Mouse (Mus musculus) heart, adult 9 months (tissue): ENCODE results near the gene Tmem184b.

Experiments
- DNase-seq, 2 experiments: peaks; one replicate each; pipeline ENCODE4 v3.0.0; 2022; ENCODE audit warnings: low spot score in 2 of 2

Gene Tmem184b

DNA sequence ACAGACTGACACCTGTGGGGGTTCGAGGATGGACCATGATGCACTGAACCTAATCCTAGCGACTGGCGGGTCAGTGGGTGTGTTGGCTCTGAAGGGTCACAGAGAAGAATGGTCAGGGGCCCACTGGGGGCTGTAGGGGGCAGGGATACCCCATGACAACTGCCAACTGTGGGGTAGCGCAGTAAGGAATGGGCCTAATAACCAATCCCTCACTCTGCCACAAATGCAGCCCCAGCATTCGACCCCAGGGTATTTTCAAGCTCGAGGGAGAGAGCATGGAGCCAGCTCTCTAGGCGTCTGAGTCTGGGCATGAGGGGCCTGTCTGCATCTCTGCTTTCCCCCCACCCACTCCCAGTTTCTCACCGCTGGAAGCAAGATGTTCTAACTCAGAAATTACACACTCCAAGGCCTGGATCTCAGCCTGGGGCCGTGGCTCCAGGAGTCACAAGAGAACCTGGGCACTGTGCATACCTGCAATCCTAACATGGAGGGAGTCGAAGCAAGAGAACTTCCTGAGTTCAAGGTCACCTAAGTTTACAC is 27.2 kb upstream of the Tmem184b start:
- no peak for DNase-seq

DNA sequence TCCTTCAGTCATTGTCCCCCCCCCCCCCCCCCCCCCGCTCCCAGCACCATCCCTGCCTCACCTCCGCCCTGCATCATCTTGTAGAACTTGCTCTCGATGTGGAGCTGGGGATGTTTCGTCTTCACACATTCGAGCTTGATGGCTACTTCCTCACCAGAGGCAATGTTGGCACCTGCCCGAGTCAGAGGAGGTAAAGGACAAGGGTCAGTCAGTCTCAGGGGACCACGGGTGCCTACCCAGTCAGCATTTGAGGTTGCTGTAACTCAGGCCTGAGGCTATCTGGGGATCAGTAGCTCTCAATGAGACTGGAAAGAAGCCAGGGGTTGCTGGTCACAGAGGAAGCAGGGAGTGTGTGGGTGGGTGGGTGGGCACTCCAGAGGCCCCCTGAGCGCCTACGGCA is 26.6 kb upstream of the Tmem184b start:
- DNase-seq: no peak

DNA sequence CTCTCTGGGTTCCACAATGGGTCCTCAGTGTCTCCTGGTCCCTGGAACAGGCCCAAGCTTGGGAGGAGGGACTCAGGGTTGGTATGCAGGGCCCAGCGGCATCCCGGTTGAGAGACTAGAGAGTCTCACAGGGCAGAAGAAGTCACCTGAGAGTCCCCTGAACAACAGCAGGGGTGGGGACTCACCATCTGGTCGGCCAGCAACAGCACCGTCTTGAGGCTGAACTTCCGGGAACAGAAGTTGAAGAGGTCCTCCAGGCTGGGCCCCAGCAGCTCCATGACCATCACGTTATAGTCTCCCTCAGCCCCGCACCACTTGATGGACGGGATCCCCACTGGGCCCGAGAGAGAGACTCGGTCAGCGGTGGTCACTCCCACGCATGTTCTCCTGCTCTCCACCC is 26.2 kb upstream of the Tmem184b start:
- no peak for DNase-seq

DNA sequence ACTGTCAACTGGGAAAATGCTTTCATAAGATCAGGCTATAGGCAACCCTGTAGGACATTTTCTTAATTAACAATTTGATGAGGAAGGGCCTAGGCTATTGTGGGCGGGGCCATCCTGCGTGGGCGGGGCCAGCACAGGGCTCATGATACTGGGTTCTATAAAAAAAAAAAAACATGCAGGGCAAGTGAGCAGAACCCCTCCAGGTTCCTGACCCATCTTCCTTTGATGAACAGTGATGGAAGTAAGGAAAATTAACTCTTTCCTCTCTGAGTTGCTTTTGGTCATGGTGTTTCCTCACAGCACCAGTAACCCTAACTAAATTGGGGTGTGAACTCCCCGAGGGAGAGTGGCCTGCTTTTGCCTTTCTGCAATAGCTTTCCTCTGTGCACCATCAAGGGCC is 25.2 kb upstream of the Tmem184b start:
- no peak for DNase-seq

DNA sequence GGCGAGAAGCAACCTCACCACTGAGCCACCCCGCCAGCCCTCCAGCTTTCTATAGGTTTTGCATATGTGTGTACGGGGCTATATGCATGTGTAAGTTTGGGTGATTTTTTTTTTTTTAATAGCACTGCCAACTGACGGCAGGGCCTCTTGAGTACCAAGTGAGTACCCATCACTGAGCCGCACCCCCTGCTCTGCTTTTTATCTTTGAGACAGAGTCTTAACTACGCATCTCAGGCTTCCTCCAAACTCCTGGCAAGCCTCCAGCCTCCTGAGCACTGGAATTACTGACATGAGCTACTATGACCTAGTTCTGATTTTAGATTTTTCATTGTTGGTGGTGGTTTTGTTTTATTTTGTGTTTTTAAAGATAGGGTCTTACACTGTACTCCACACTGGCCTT is 24.1 kb upstream of the Tmem184b start:
- DNase-seq: no peak

DNA sequence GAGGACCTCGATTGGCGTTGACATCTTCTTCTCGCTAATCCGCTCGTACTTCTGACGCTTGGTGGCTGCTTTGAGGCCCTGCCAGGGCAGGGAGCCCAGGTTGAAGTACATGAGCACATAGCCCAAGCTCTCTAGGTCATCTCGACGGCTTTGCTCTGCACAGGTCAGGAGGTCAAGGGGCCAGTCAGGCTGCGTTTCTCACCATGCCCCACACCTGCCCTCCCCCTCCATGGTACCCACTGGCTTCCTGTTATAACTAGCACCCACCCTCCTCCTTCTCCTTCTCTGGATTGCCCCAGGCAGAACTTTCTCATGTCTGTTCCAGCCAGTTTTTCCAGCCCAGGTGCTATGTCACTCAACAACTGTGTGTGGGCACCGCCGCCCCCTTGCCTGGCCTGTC is 22.1 kb upstream of the Tmem184b start:
- DNase-seq: no peak

DNA sequence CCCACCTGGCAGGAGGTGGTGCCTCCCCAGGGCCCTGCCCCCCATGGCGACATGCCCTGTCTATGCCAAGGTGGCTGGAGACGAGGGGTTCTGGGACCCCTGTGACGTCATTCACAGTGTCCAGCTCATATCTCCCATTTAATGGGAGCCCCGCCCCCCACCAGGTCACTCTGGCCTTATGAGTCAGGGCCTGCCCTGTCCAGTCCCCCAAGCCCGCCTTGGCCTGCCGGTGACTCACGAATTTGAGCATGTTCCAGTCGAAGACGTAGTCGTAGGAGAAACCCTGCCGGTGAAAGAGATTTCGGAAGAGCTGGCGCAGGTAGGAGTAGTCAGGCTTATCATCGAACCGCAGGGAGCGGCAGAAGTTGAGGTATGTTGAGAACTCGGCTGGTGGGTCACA is 21.2 kb upstream of the Tmem184b start:
- DNase-seq: no peak

DNA sequence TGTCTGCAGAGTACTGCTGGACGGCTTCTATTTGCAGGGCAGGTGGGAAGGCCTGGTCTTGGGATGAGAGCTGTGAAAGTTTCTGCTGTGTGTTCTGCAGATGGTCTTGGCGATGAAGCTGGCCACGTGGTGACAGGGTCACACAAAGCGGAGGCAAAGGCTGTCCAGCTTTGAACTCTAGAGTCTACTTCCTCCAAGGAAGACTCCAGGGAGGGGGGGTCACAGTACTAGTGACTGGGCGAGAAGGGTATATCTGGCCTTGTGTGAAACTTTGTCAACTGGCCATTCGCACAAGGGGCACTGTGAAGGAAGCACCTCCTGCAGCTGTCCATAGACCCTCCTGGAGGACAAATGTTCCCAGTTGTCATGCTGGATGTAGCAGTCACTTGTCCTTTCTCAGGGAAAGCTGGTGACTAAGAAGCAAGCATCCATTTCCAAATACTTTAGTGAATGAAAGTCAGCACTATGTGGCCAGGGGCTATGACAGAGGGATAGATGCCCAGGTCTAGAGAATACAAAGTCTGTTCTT is 19.4 kb upstream of the Tmem184b start:
- no peak for DNase-seq

DNA sequence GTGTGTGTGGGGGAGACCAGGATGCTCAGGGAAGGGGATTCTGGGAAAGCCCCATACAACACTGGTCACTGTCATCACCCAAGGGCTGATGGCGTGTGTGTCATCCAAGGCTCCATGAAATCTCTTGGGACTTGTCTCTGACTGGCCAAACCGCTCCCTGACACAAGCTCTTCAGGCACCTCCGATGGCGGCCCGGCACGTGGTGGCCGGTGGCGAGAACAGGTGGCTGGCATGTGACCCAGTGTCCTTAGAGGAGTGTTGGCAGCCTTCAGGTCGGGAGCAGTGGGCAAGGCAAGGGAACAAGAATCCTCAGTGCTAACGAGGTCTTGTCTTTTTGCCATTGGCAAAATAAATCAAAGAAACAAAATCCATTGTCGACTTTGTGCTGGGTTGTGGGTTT is 15.3 kb upstream of the Tmem184b start:
- no peak for DNase-seq

DNA sequence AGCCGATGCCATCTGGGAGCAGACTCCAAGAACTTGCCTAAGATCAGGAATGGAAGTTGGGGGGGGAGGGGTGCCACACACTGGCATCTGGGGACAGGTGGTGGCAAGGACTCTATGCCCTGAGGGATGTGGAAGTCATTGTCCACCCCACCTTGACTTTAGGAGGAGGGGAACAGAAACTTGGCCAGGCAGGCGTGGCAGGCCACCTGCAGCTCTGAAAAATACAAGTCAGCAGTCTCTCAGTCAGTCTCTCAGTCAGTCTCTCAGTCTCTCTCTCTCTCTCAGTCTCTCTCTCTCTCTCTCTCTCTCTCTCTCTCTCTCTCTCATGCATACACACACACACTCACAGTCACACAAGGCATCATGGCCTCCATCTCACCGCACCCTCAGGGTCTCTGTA is 14.9 kb upstream of the Tmem184b start:
- no peak for DNase-seq

DNA sequence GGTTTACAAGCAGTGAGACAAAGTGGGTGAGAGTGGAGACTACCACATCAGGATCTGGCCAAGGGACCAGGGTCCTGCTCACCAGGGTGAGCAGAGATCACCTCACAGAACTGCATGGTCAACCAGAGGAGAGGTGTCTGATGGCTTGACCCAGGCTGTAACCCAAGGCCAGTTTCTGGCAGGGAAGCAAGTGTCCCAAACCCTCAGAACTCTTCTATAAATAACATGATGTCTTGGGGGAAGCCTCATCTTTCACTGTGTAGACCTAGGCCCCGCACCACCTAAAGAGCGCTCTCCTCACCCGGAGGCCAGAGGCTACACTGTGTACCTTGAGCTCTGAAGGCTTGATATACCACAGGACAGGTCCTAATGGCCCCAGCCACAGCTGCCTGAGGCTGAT is 14.0 kb upstream of the Tmem184b start:
- no peak for DNase-seq

DNA sequence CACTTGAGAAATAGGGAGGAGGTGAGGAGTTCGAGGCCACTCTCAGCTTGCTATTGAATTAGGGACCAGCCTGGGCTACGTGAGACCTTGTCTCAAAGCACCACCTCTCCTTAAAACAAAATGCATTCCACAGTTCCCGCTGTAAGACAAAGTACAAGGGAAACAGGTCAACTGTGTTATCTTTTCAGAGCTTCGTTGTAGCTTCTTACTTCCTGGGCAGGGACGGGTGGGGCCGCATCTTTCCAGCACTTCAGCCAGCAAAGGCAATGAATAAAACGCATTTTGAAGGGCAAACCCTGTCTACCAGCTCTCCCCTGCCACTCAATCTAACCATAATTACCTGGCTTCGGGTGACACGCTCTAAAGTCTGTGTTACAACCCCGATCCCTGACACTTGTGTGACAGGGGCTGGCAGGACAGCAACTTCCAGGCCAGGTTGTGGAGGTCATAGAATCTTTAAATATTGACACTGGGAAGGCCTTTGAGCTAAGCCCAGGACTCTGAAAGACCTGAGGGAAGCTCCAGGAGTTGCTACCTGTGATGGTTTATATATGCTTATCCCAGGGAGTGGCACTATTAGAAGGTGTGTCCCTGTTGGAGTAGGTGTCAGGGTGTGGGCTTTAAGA is 13.2 kb upstream of the Tmem184b start:
- DNase-seq: no peak

DNA sequence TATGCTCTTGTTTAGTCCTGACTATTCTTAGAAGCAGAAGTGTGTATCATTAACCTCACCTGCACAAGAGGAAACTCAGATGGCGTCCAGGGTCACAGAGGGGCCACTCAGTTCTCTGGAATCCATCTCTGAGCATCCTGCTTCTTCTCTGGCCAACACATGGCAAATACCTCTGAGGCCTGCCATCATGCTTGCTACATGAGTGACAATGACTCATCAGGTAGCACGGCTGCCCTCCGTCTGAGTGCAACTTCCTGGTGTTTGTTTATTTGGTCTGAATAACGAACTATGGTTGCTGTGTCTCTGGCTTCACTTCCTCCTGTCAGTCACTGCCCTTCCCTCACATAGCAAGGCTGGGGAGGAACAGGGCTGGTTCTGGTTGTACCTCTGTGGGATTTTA is 11.1 kb upstream of the Tmem184b start:
- no peak for DNase-seq

DNA sequence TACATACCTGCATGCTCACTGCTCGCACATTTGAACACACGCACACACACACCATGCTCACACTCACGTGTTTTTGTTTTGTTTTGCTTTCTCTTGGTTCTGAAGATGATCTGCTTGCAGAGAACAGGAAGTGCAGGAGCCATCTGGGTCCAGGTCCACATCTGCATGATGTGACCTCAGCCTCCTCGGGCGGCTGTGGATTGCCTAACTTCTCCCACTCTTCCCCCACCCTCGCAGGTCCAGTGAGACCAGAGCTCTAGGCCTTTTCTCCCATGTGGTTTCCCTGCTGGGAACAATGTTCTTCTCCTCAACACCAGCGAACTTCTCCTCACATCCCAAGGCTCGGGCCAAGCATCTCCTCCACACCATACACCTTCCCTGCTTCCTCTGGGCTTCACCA is 10.4 kb upstream of the Tmem184b start:
- peak in 1 of 2 experiments; percentile 52 for DNase-seq

DNA sequence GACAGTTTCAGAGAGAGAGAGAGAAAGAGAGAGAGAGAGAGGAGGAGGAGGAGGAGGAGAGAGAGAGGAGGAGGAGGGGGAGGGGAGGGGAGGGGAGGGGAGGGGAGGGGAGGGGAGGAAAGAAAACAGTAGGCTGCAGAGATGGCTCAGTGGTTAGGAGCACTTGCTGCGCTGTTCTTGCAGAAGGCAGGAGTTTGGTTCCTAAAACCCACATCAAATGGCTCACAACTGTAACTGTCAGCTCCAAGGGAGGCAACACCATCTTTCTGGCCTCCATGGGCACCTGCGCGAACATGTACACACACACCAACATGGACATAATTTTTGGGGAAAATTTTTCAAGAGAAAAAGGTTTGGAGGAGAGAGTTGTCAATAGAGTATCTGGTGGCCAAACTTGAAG is 9.8 kb upstream of the Tmem184b start:
- DNase-seq: no peak

DNA sequence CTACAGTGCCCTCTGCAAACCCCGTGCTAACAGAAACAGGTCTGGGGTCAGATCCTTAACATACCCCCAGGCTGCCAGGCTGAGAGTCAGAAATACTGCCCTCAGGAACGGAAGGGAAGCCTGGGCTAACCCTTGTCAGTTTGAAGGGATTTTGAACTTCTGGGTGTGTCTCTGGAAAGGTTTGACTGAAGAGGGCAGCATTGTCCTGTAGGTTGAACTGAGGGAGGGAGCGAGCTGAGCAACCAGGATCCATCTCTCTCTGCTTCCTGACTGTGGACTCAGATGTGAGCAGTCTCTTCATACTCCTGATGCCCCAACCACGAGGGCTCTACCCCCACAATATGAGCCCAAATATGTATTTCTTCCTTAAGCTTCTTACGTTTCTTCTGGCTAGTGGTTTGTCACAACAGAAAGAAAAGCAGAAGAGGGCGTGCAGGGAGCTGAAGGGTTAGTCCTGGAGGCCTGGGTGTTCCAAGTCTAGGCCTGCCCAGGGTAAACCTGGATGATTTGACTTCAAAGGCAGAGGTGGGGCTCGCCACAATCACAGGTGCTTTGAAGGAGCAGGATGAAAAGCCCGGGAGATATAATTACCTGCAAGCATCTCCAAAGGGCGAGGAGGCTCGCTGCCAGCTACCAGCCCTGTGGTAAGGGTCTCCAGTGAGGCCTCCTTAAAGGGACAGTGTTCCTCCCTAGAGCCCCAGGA is 8.1 kb upstream of the Tmem184b start:
- DNase-seq: no peak

DNA sequence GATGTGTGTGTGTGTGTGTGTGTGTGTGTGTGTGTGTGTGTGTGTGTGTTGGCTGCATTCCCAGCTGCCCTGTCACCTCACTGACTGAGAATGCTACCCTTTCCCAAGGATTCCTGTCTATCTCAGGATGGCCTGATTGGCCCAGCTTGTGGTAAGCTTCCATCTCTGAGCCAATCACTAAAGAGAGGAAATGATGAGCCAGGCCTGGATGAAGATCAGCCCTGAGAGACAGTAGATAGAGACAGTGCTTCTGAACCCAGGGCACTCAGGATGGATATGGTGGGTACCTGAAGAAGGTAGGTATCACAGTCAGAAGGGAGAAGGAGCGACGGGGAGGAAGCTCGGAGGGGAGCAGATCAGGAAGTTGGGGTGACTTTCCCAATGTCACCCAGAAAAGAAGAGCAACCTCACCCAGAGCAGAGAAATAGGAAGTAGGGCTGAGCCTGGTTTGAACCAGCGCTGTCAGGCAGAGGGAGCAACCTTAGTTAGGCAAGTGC is 5.8 kb upstream of the Tmem184b start:
- DNase-seq: no peak

DNA sequence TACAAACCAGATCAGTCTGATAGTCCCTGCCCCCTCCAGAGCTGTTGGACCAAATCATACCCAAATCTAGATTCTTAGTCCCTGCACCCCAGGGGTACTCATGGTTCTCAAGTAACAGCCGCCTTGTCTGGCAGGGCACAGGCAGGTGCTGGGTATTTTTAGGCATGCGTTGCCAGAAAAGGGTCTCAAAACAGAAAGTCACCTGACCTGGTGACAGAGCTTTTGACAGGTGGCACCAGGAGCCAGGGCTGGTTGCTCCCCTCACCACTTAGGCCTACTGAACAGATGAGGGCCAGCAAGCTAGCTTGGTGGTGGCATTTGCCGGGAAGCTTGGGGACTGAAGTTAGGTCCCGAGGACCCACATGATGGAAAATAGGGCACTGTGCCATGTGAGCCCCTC is 3.2 kb upstream of the Tmem184b start:
- no peak for DNase-seq

DNA sequence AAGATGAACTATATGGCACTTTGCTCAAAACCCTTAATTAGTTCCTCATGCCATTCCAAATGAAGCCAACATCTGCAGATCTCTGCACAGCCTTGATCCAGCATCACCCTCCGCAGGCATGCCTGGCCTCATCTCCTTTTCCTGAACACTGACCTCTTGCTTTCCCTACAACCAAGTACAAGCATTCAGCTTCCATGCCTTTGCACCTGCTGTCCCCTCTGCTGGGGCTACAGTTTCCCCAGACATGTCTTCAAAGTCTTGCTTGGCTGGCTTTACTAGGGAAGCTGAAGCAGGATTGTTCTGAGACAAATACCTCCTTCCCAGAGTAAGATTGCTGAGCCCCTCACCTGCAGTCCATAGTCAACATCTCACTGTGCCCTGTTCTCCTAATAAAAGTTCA is 908 bp upstream of the Tmem184b start:
- no peak for DNase-seq

DNA sequence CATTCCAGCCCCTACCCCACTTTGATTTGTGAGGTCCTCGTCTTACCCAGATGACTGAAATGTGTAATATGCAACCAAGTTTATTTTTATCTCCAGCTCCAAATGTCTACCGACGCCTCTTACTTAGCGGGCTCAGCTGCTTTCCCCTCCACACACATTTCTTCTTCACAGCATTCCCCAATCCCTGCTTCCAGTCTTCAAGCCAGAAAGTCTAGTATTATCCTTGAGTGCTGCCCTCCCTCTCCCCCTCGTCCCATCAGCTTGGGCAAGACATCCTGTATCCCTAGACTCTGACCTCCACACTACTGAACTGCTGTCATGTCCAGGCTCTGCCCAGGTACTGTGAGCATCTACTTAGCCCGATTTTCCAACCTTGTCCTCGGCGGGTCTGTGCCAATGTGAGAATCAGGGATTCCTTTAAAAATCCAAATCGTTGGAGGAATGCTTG is 418 bp upstream of the Tmem184b start:
- DNase-seq: no peak

DNA sequence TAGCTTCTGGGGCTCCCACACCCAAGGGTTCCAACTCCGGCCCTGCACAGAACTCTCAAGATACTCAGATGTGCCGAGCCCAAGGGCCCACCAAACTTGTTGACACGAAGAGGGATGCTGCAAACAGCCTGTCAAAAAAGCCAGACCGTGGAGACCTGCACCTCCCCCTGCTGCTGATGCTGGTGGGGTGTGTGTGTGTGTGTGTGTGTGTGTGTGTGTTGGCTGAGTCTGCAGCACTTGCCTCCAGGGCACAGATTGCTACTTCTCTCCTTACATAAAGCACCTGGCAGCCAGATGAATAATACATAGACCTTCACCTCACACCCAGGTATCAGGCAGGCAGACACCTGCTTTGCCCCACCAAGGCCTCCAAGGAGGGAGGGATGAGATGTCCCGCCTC is 1.2 kb downstream of the Tmem184b start:
- DNase-seq: no peak

DNA sequence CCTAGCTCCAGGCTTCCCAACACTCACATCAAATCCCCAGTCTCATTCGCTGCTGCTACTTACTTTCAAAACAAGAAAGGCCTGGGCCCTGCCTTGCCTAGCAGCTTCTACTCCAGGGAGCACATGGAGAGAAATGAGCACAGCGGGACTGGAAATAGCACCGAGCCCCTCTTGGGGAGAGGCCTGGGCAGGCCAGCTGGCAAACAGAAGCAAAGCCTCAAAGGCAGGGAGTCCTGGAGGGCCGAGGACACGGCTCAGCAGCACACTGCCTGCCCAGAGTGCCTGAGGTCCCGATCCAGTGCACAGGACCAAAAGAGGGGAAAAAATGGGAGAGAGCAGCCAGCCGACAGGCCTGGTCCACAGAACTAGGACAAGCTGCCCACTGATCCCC is 2.4 kb downstream of the Tmem184b start:
- DNase-seq: peak; percentile 54 to 64
